Mouse (Mus musculus) myocyte (in vitro differentiated cells): ENCODE measurements around the gene 2410131K14Rik. TPM values are rescaled to one million over a fixed set of nuclear protein-coding genes. Genes with fewer than 3 reads are reported as not detected.

Experiments used
- H3K27me3 ChIP-seq: one replicate; pipeline ENCODE4 v1.6.1; 2011; ENCODE audit not compliant: control insufficient read depth, insufficient read depth, insufficient read length
- H3K36me3 ChIP-seq: one replicate; pipeline ENCODE4 v1.6.1; 2011; ENCODE audit not compliant: control insufficient read depth, insufficient read depth
- H3K4me2 ChIP-seq: one replicate; pipeline ENCODE4 v1.6.1; 2011; ENCODE audit warnings: low read depth, control low read depth
- H3K4me3 ChIP-seq: one replicate; pipeline ENCODE4 v1.5.1; 2011; ENCODE audit warnings: mild to moderate bottlenecking, control low read depth, moderate library complexity
- H3K79me2 ChIP-seq: one replicate; pipeline ENCODE4 v1.6.1; 2011; ENCODE audit not compliant: control insufficient read depth, insufficient read depth
- H3ac ChIP-seq: one replicate; pipeline ENCODE4 v1.6.1; 2011; ENCODE audit not compliant: control insufficient read depth, insufficient read length
- CEBPB ChIP-seq: IDR thresholded peaks from 2 replicates; pipeline ENCODE4 v1.6.1; 2011; ENCODE audit warnings: mild to moderate bottlenecking, moderate library complexity; ENCODE audit not compliant: poor library complexity, insufficient read depth, severe bottlenecking
- E2F4 ChIP-seq: IDR thresholded peaks from one replicate; pipeline ENCODE4 v1.6.1; 2011; ENCODE audit warnings: mild to moderate bottlenecking, control low read depth, moderate library complexity; ENCODE audit not compliant: insufficient read depth
- MAX ChIP-seq: IDR thresholded peaks from one replicate; pipeline ENCODE4 v1.6.1; 2011; ENCODE audit warnings: low read depth, mild to moderate bottlenecking, control low read depth
- MYOD1 ChIP-seq, 3 experiments: IDR thresholded peaks; one replicate each; pipeline ENCODE4 v1.6.1; 2011; ENCODE audit warnings: control low read depth in 2 of 3, low read depth in 2 of 3, mild to moderate bottlenecking in 2 of 3, moderate library complexity in 1 of 3; ENCODE audit not compliant: insufficient read length in 2 of 3, control insufficient read depth in 1 of 3
- MYOG ChIP-seq, 3 experiments: IDR thresholded peaks; one replicate each; pipeline ENCODE4 v1.6.1; 2011; ENCODE audit warnings: control low read depth in 2 of 3, low read depth in 2 of 3, mild to moderate bottlenecking in 2 of 3; ENCODE audit not compliant: insufficient read length in 2 of 3, control insufficient read depth in 1 of 3, insufficient read depth in 1 of 3
- POLR2A ChIP-seq: IDR thresholded peaks from one replicate; pipeline ENCODE4 v1.6.1; 2011; ENCODE audit warnings: low read depth, mild to moderate bottlenecking, control low read depth, moderate library complexity; ENCODE audit not compliant: insufficient read length
- POLR2AphosphoS2 ChIP-seq: IDR thresholded peaks from one replicate; pipeline ENCODE4 v1.6.1; 2011; ENCODE audit warnings: low read depth, control low read depth; ENCODE audit not compliant: insufficient read length
- REST ChIP-seq: IDR thresholded peaks from one replicate; pipeline ENCODE4 v1.6.1; 2011; ENCODE audit warnings: mild to moderate bottlenecking, control low read depth, moderate library complexity; ENCODE audit not compliant: insufficient read depth, insufficient read length
- SRF ChIP-seq: IDR thresholded peaks from one replicate; pipeline ENCODE4 v1.6.1; 2011; ENCODE audit warnings: low read depth; ENCODE audit not compliant: control insufficient read depth, insufficient read length
- TCF12 ChIP-seq: IDR thresholded peaks from one replicate; pipeline ENCODE4 v1.6.1; 2011; ENCODE audit warnings: mild to moderate bottlenecking, control low read depth; ENCODE audit not compliant: poor library complexity, insufficient read depth, severe bottlenecking
- TCF3 ChIP-seq: IDR thresholded peaks from one replicate; pipeline ENCODE4 v1.6.1; 2011; ENCODE audit warnings: low read depth, control low read depth; ENCODE audit not compliant: insufficient read length
- USF1 ChIP-seq: IDR thresholded peaks from one replicate; pipeline ENCODE4 v1.6.1; 2011; ENCODE audit warnings: low read depth, mild to moderate bottlenecking, control low read depth, moderate library complexity
- polyA plus RNA-seq: library from polyadenylated mRNA; unstranded; fragments of >200 nt; fragmentation: generic; extraction: Trizol; gene quantifications from one replicate; pipeline ENCODE4 v1.2.1, GENCODE M21; 2012; ENCODE audit warnings: missing spikeins

The 2410131K14Rik gene
- polyA plus RNA-seq, 1 experiment: 5.7 TPM

- no peak for TF ChIP-seq CEBPB
- TF ChIP-seq REST: no peak
- TF ChIP-seq E2F4: no peak
- TF ChIP-seq SRF: no peak
- no peak for TF ChIP-seq MYOD1 (IDR thresholded peaks at IDR 0.05; ENCODE audit: control insufficient read depth in 1 of 3, insufficient read length in 2 of 3, low read depth in 2 of 3)
- TF ChIP-seq MYOG (IDR thresholded peaks at IDR 0.05; ENCODE audit: control insufficient read depth in 1 of 3, insufficient read depth in 1 of 3, insufficient read length in 2 of 3, low read depth in 2 of 3): no peak
- TF ChIP-seq TCF3: no peak
- TF ChIP-seq USF1: no peak
- no peak for TF ChIP-seq POLR2AphosphoS2
- no peak for TF ChIP-seq POLR2A
- TF ChIP-seq MAX: no peak
- no peaks in the 10 kb centered on the region for H3K79me2 ChIP-seq
- H3K27me3 ChIP-seq: peaks cover 43% of the 10 kb centered on the region
- no peak overlapping the region for H3K4me2 ChIP-seq
- H3K36me3 ChIP-seq: no peaks in the 10 kb centered on the region
- H3ac ChIP-seq: no peak overlapping the region
- no peak overlapping the region for H3K4me3 ChIP-seq
These were observed 26.6 kb downstream of the 2410131K14Rik start for GRCm38 (mm10) chr5:118271449-118272110.

GRCm38 (mm10) chr5:118273446-118273845 lies 28.4 kb downstream of the 2410131K14Rik start:
- no peak overlapping the region for H3K4me3 ChIP-seq
- H3ac ChIP-seq: no peak overlapping the region
- TF ChIP-seq USF1 (no peak), REST (no peak), CEBPB (no peak), MYOG (IDR thresholded peaks at IDR 0.05; ENCODE audit: control insufficient read depth in 1 of 3, insufficient read depth in 1 of 3, insufficient read length in 2 of 3, low read depth in 2 of 3) (no peak), TCF12 (no peak), SRF (no peak), E2F4 (no peak), MAX (no peak), POLR2A (no peak), TCF3 (no peak)
- no peak overlapping the region for H3K4me2 ChIP-seq
- no peaks in the 10 kb centered on the region for H3K36me3 ChIP-seq
- H3K27me3 ChIP-seq: peaks cover 60% of the 10 kb centered on the region
- H3K79me2 ChIP-seq: no peaks in the 10 kb centered on the region

- TF ChIP-seq E2F4 (no peak), POLR2A (no peak), MYOG (IDR thresholded peaks at IDR 0.05; ENCODE audit: control insufficient read depth in 1 of 3, insufficient read depth in 1 of 3, insufficient read length in 2 of 3, low read depth in 2 of 3) (no peak), TCF12 (no peak), MAX (no peak), SRF (no peak), USF1 (no peak), REST (no peak), MYOD1 (IDR thresholded peaks at IDR 0.05; ENCODE audit: control insufficient read depth in 1 of 3, insufficient read length in 2 of 3, low read depth in 2 of 3) (no peak), POLR2AphosphoS2 (no peak), TCF3 (no peak), CEBPB (no peak)
- Histone ChIP-seq H3K79me2 (no peaks in the 10 kb centered on the region), H3K4me3 (no peak overlapping the region), H3ac (no peak overlapping the region), H3K36me3 (no peaks in the 10 kb centered on the region), H3K27me3 (peaks cover 64% of the 10 kb centered on the region), H3K4me2 (no peak overlapping the region)
These were observed 29.5 kb downstream of the 2410131K14Rik start for GRCm38 (mm10) chr5:118274546-118274945.

GRCm38 (mm10) chr5:118276281-118276680 lies 31.3 kb downstream of the 2410131K14Rik start:
- peaks cover 64% of the 10 kb centered on the region for H3K27me3 ChIP-seq
- H3K79me2 ChIP-seq: no peaks in the 10 kb centered on the region
- TF ChIP-seq REST: no peak
- no peak for TF ChIP-seq POLR2AphosphoS2
- TF ChIP-seq MYOG (IDR thresholded peaks at IDR 0.05; ENCODE audit: control insufficient read depth in 1 of 3, insufficient read depth in 1 of 3, insufficient read length in 2 of 3, low read depth in 2 of 3): no peak
- no peak for TF ChIP-seq USF1
- no peak overlapping the region for H3K4me2 ChIP-seq
- H3ac ChIP-seq: no peak overlapping the region
- no peaks in the 10 kb centered on the region for H3K36me3 ChIP-seq
- no peak overlapping the region for H3K4me3 ChIP-seq

- H3K27me3 ChIP-seq: peaks cover 62% of the 10 kb centered on the region
- no peak overlapping the region for H3K4me2 ChIP-seq
- no peak for TF ChIP-seq SRF
- no peak for TF ChIP-seq USF1
- TF ChIP-seq MYOG (IDR thresholded peaks at IDR 0.05; ENCODE audit: control insufficient read depth in 1 of 3, insufficient read depth in 1 of 3, insufficient read length in 2 of 3, low read depth in 2 of 3): no peak
- TF ChIP-seq POLR2AphosphoS2: no peak
- TF ChIP-seq POLR2A: no peak
- TF ChIP-seq TCF3: no peak
- TF ChIP-seq REST: no peak
- no peak for TF ChIP-seq CEBPB
- no peak for TF ChIP-seq MYOD1 (IDR thresholded peaks at IDR 0.05; ENCODE audit: control insufficient read depth in 1 of 3, insufficient read length in 2 of 3, low read depth in 2 of 3)
- TF ChIP-seq MAX: no peak
- TF ChIP-seq E2F4: no peak
- TF ChIP-seq TCF12: no peak
- H3K36me3 ChIP-seq: no peaks in the 10 kb centered on the region
- no peak overlapping the region for H3K4me3 ChIP-seq
- H3K79me2 ChIP-seq: no peaks in the 10 kb centered on the region
- H3ac ChIP-seq: no peak overlapping the region
These were observed 31.7 kb downstream of the 2410131K14Rik start for GRCm38 (mm10) chr5:118276711-118277110.
